Mouse (Mus musculus): ENCODE measurements around the gene Cadm4.

Cadm4 gene

GRCm38 (mm10) chr7:24481474-24482207, at the start of gene Cadm4:
Gene Cadm4 (plus strand): TSS chr7:24482023.
- in situ Hi-C loops (cut with MboI; ENCODE audit: low pct_unique_long_range_greater_than_20kb in 1 of 2, low sequenced_read_pairs in 2 of 2, unreplicated experiment in 1 of 2): no loop called here

DNA sequence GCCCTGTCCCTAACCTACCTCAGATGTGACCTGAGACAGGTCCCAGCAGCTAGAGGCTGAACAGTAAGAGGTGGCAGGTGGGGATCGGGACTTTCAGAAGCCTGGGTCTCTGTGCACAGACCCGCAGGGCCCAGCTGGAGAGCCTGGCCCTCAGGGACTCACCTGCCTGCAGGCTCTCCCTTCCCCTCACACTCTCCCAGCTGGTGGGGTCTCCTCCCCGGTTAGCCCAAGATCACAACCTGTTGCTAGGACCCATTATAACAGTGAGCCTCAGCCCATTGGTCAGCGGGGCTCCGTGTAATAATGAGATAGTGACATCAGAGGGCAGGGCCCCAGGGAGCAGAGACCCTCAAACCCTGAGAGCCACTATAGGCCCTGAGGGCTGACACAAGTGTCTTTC, 46.5 kb upstream of the Cadm4 start:
- in situ Hi-C loops (cut with MboI; ENCODE audit: low pct_unique_long_range_greater_than_20kb in 1 of 2, low sequenced_read_pairs in 2 of 2, unreplicated experiment in 1 of 2): loop anchor here in 1 of 2 experiments (5.0 kb wide), 1 partner anchor 37 kb away; no protein-coding TSS in a partner anchor

- in situ Hi-C loops (cut with MboI; ENCODE audit: low pct_unique_long_range_greater_than_20kb in 1 of 2, low sequenced_read_pairs in 2 of 2, unreplicated experiment in 1 of 2): loop anchor here in 1 of 2 experiments (5.0 kb wide), 1 partner anchor 34 kb away; no protein-coding TSS in a partner anchor
These were observed 43.8 kb upstream of the Cadm4 start for GRCm38 (mm10) chr7:24437981-24438380.

DNA sequence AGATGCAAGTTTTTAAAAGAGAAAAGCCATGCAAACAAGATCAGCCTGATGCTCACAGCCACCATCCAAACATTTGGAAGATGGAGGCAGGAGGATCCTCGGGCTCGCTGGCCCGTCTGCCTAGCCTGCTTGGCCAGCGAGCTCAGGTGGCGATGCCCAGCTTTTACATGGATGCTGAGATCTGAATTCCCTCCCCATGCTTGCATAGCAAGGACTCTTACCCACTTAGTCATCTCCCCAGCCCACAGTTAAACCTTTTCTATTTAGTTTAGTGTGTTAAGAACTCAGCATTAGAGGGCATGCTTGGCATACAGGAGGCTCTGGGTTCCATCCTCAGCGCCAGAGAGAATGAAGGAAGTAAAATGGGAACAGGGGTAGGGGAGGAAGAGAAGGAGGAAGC, 42.6 kb upstream of the Cadm4 start:
- in situ Hi-C loops (cut with MboI; ENCODE audit: low pct_unique_long_range_greater_than_20kb in 1 of 2, low sequenced_read_pairs in 2 of 2, unreplicated experiment in 1 of 2): loop anchor here in 1 of 2 experiments (5.0 kb wide), 1 partner anchor 33 kb away; no protein-coding TSS in a partner anchor

GRCm38 (mm10) chr7:24439891-24440290, 41.9 kb upstream of the Cadm4 start:
- in situ Hi-C loops (cut with MboI; ENCODE audit: low pct_unique_long_range_greater_than_20kb in 1 of 2, low sequenced_read_pairs in 2 of 2, unreplicated experiment in 1 of 2): loop anchor here in 1 of 2 experiments (5.0 kb wide), 1 partner anchor 32 kb away; no protein-coding TSS in a partner anchor

- in situ Hi-C loops (cut with MboI; ENCODE audit: low pct_unique_long_range_greater_than_20kb in 1 of 2, low sequenced_read_pairs in 2 of 2, unreplicated experiment in 1 of 2): no loop called here
These were observed 40.0 kb upstream of the Cadm4 start for GRCm38 (mm10) chr7:24441785-24442184.

DNA sequence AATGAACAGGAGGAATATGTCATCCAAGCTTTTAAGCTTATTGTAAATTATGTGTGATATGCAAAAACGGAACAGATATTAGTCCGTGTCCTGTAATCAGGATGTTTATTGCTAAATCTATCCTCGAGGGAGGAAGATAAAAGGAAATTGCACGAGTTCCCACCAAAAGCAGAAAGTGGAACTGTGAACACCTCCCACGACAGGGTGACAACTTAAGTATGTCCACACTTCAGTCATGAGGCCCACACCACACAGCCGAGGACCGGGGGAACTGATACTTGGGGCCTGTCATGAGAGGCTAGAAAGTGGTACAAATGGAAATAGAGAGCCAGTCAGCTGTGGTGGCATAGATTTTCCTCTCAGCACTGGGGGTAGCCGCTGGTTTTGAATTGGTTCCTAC, 39.5 kb upstream of the Cadm4 start:
- in situ Hi-C loops (cut with MboI; ENCODE audit: low pct_unique_long_range_greater_than_20kb in 1 of 2, low sequenced_read_pairs in 2 of 2, unreplicated experiment in 1 of 2): no loop called here

DNA sequence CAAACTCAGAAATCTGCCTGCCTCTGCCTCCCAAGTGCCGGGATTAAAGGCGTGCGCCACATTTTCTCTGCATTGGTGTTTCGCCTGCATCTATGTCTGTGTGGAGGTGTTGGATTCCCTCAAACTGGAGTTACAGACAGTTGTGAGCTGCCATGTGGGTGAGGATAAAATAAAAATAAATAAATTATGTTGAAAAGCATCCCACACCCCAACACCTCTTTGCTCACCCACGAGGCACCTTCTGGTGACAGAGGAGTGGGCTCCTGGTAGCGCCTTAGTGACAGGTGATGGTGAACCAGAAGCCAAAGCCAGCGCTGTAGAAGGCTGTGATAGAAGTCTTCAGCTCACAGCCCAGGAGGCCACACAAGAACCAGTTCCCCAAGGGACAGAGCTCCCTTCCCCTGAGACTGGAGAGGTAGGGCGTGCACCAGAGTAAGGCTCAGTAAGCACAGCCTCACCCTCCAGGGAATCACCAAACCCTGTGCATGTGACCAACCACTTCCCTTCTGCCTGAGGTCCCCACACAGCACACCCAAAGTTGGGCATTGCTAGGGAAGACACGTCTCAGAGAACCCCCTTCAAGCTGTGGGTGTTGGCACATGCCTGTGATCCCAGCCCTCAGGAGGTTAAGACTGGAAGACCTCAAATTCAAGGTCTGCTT, 36.4 kb upstream of the Cadm4 start:
- in situ Hi-C loops (cut with MboI; ENCODE audit: low pct_unique_long_range_greater_than_20kb in 1 of 2, low sequenced_read_pairs in 2 of 2, unreplicated experiment in 1 of 2): no loop called here

- in situ Hi-C loops (cut with MboI; ENCODE audit: low pct_unique_long_range_greater_than_20kb in 1 of 2, low sequenced_read_pairs in 2 of 2, unreplicated experiment in 1 of 2): no loop called here
These were observed 35.0 kb upstream of the Cadm4 start for GRCm38 (mm10) chr7:24446697-24447340.

DNA sequence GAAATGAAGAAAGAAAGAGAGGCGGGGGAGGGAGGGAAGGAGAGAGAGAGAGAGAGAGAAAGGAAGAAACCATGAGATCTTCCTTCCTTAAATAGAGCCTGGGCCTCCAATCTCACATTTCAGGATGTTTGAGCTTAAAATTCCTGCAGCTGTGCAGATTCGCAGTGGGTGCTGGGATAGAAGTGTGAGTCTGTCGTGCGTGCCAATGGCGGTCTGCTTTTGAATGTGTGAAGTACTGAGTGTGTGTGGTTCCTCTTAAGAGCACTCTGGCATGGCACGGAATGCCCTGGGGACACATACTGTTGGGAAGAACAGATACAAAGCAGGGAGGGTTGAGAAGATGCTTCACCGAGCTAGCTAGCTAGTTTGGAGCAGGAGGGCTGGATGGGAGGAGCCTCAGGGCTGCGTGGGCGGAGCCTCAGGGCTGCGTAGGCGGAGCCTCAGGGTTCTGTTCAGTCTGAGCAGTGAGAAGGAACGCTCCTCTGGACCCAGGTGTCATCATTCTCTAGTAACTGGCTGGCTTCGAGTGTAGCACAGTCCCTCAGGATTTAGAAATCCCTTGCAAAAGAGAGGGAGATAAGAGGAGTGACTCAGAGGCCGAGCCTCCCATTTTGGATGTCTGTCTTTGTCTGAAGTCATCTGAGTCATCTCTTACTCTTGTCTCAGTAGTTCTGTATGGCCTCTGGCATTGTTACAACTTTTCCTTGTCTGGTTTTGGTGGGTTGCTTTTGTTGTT, 32.9 kb upstream of the Cadm4 start:
- in situ Hi-C loops (cut with MboI; ENCODE audit: low pct_unique_long_range_greater_than_20kb in 1 of 2, low sequenced_read_pairs in 2 of 2, unreplicated experiment in 1 of 2): no loop called here

DNA sequence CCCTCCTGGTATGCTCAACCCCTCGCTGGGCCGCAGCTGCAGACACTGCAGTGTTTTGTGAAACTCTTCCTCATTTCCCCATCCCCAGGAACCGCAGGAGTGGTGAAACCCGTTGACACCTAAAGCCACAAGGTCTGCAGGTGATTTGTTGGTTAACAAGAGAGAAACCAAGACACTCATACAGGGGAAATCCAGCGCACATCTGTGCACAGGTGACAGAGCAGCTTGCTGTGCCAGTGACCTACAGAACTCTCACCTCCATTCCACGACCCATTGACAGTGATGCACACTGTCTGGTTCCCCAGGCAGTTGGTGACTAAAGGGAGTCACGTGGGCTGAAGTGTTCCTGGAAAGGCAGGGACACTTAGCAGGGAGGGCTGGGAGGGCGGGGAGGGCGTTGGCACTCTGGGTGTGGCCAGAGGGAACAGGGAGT, 31.2 kb upstream of the Cadm4 start:
- in situ Hi-C loops (cut with MboI; ENCODE audit: low pct_unique_long_range_greater_than_20kb in 1 of 2, low sequenced_read_pairs in 2 of 2, unreplicated experiment in 1 of 2): no loop called here

GRCm38 (mm10) chr7:24451855-24452311, 29.9 kb upstream of the Cadm4 start, which contains the start of gene Irgc1:
Gene Irgc1 (minus strand): TSS chr7:24452297.
- in situ Hi-C loops (cut with MboI; ENCODE audit: low pct_unique_long_range_greater_than_20kb in 1 of 2, low sequenced_read_pairs in 2 of 2, unreplicated experiment in 1 of 2): no loop called here

GRCm38 (mm10) chr7:24454199-24454598, 27.6 kb upstream of the Cadm4 start:
- in situ Hi-C loops (cut with MboI; ENCODE audit: low pct_unique_long_range_greater_than_20kb in 1 of 2, low sequenced_read_pairs in 2 of 2, unreplicated experiment in 1 of 2): no loop called here

DNA sequence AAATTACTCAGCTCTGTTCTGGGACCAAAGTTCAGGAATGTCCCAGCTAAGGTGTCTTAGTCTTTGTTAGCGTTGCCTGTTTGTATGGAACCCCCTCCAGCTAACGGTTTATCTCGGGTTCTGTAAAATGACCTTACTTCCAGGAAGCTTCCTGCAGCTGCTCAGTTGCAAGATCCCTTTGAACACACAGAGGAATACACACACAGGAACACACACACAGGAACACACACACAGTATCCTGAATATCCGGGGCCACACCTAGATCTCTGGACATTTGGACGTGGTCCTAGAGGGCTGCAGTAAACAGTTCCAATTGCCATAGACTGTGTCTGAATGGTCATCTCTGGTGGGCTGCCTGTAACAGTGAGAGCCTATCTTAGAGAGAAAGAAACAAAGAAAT, 26.1 kb upstream of the Cadm4 start:
- in situ Hi-C loops (cut with MboI; ENCODE audit: low pct_unique_long_range_greater_than_20kb in 1 of 2, low sequenced_read_pairs in 2 of 2, unreplicated experiment in 1 of 2): no loop called here

DNA sequence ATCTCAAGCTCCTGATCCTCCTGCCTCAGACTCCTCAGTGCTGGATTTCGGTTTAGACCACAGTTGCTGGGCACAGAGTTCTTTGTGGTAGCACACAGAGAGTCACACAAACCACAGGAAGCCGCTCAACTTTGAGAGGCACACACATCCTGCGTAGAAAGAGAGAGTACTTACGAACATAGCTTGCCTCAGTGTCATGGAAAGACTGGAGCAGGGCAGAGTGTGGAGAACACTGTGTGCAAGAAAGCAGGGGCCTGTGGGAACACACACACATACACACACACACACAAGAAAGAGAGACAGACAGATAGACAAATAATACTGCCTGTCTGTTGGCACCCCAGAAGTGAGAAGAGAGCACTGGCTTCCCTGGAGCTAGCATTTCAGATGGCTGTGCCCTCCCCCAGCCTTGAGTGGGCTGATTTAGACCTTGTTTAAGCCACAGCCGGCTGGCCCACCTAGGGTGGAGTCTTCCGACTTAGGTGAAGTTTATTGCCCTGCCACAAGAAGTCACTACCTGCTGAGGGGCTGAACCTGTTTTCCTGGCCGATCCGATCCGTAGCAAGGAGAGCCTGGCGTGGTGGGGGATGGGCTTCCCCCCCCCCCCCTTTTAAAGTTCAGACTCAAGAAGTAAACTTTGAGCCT, 24.0 kb upstream of the Cadm4 start:
- in situ Hi-C loops (cut with MboI; ENCODE audit: low pct_unique_long_range_greater_than_20kb in 1 of 2, low sequenced_read_pairs in 2 of 2, unreplicated experiment in 1 of 2): no loop called here

- in situ Hi-C loops (cut with MboI; ENCODE audit: low pct_unique_long_range_greater_than_20kb in 1 of 2, low sequenced_read_pairs in 2 of 2, unreplicated experiment in 1 of 2): no loop called here
These were observed 22.4 kb upstream of the Cadm4 start for GRCm38 (mm10) chr7:24459440-24459839.

- in situ Hi-C loops (cut with MboI; ENCODE audit: low pct_unique_long_range_greater_than_20kb in 1 of 2, low sequenced_read_pairs in 2 of 2, unreplicated experiment in 1 of 2): no loop called here
These were observed 22.0 kb upstream of the Cadm4 start for GRCm38 (mm10) chr7:24459843-24460242.

Measured in mouse embryonic stem cell (cell line).